Mouse (Mus musculus) neural tube, embryonic 15.5 days (tissue): ENCODE measurements around the gene Dpp9. TPM values are rescaled to one million over a fixed set of nuclear protein-coding genes. Genes with fewer than 3 reads are reported as not detected.
"Not testable (repeated sequence)": the region's sequence is repeated elsewhere in the genome, so short reads cannot be mapped to it uniquely, and the experiment has no call there.

Experiments used
- ATAC-seq: fragments of 200-750 bp; cut with Nextera tagmentation; 2 replicates; pipeline ENCODE4 v1.8.0; 2017; ENCODE audit warnings: mild to moderate bottlenecking, moderate TSS enrichment, moderate library complexity; ENCODE audit not compliant: low FRiP score
- H3K27ac ChIP-seq: fragments of 300-500 bp; sonication (generic); replicated peaks from 2 replicates; pipeline ENCODE4 v1.5.1; 2015; ENCODE audit warnings: mild to moderate bottlenecking, inconsistent platforms
- H3K27me3 ChIP-seq: fragments of 300-500 bp; sonication (generic); replicated peaks from 2 replicates; pipeline ENCODE4 v1.6.1; 2015; ENCODE audit warnings: inconsistent platforms
- H3K36me3 ChIP-seq: fragments of 300-500 bp; sonication (generic); 2 replicates; pipeline ENCODE4 v1.6.1; 2015; ENCODE audit warnings: inconsistent platforms
- H3K4me1 ChIP-seq: fragments of 300-500 bp; sonication (generic); 2 replicates; pipeline ENCODE4 v1.6.1; 2015; ENCODE audit warnings: inconsistent platforms
- H3K4me2 ChIP-seq: fragments of 300-500 bp; sonication (generic); 2 replicates; pipeline ENCODE4 v1.6.1; 2015; ENCODE audit warnings: inconsistent platforms, mild to moderate bottlenecking, moderate library complexity
- H3K4me3 ChIP-seq: fragments of 300-500 bp; sonication (generic); replicated peaks from 2 replicates; pipeline ENCODE4 v1.5.1; 2015; ENCODE audit warnings: mild to moderate bottlenecking, inconsistent platforms
- H3K9ac ChIP-seq: fragments of 300-500 bp; sonication (generic); replicated peaks from 2 replicates; pipeline ENCODE4 v1.6.1; 2015; ENCODE audit warnings: mild to moderate bottlenecking, inconsistent platforms
- H3K9me3 ChIP-seq: fragments of 300-500 bp; sonication (generic); replicated peaks from 2 replicates; pipeline ENCODE4 v1.6.1; 2016; ENCODE audit warnings: inconsistent platforms
- WGBS: fragments of 180-500 bp; shearing (Covaris S2); methylation state at CpG from one replicate; pipeline ENCODE4 v1.1.7; 2015; ENCODE audit warnings: mixed read lengths; 5-methylcytosine and 5-hydroxymethylcytosine counted together
- polyA plus RNA-seq: library from polyadenylated mRNA; unstranded; fragments of >200 nt; fragmentation: Nextera tagmentation; extraction: Ambion mirVana; gene quantifications from 2 replicates; pipeline ENCODE4 v1.2.1, GENCODE M21; 2015

The Dpp9 gene
- polyA plus RNA-seq = 22.4 and 27.2 TPM in 2 replicates

- ATAC-seq = peak; percentile 98
- WGBS = under 1% methylated on average over 66 of the region's 78 CpGs
- H3K4me2 ChIP-seq = peak within 1 kb of the TSS; percentile 74
- no peaks in the 10 kb centered on the region for H3K9me3 ChIP-seq
- H3K9ac ChIP-seq = peak within 1 kb of the TSS; percentile 80
- H3K36me3 ChIP-seq = no peaks in the 10 kb centered on the region
- H3K4me3 ChIP-seq = peak within 1 kb of the TSS; percentile 84
- peaks cover 49% of the 10 kb centered on the region for H3K4me1 ChIP-seq
- H3K27ac ChIP-seq = peak within 1 kb of the TSS; percentile 93
- no peaks in the 10 kb centered on the region for H3K27me3 ChIP-seq
Observed at GRCm38 (mm10) chr17:56218377-56219191, at the start of gene Dpp9. Gene Dpp9 (minus strand): TSS chr17:56218905.

GRCm38 (mm10) chr17:56266271-56266670 is 47.6 kb upstream of the Dpp9 start:
- H3K36me3 ChIP-seq = peaks cover 25% of the 10 kb centered on the region
- H3K9ac ChIP-seq = no peak overlapping the region
- H3K9me3 ChIP-seq = no peaks in the 10 kb centered on the region
- WGBS = 77% methylated on average over 3 of the region's 3 CpGs
- no peak overlapping the region for H3K4me3 ChIP-seq
- H3K27ac ChIP-seq = no peak overlapping the region
- peaks cover 43% of the 10 kb centered on the region for H3K4me1 ChIP-seq
- no peak overlapping the region for H3K4me2 ChIP-seq
- H3K27me3 ChIP-seq = no peaks in the 10 kb centered on the region
- no peak for ATAC-seq

GRCm38 (mm10) chr17:56265869-56266268 is 47.2 kb upstream of the Dpp9 start:
- H3K27me3 ChIP-seq = no peaks in the 10 kb centered on the region
- H3K36me3 ChIP-seq = peaks cover 28% of the 10 kb centered on the region
- H3K4me2 ChIP-seq = no peak overlapping the region
- no peak overlapping the region for H3K4me3 ChIP-seq
- H3K27ac ChIP-seq = no peak overlapping the region
- no peak for ATAC-seq
- no peaks in the 10 kb centered on the region for H3K9me3 ChIP-seq
- 88% methylated on average over 3 of the region's 3 CpGs for WGBS
- H3K9ac ChIP-seq = no peak overlapping the region
- H3K4me1 ChIP-seq = peaks cover 47% of the 10 kb centered on the region

GRCm38 (mm10) chr17:56265011-56265410 is 46.3 kb upstream of the Dpp9 start:
- Histone ChIP-seq H3K36me3 (peaks cover 32% of the 10 kb centered on the region), H3K9ac (no peak overlapping the region), H3K4me2 (no peak overlapping the region), H3K27me3 (no peaks in the 10 kb centered on the region), H3K9me3 (no peaks in the 10 kb centered on the region), H3K4me3 (no peak overlapping the region), H3K4me1 (peaks cover 55% of the 10 kb centered on the region), H3K27ac (no peak overlapping the region)
- 81% methylated on average over 4 of the region's 4 CpGs for WGBS
- no peak for ATAC-seq

DNA sequence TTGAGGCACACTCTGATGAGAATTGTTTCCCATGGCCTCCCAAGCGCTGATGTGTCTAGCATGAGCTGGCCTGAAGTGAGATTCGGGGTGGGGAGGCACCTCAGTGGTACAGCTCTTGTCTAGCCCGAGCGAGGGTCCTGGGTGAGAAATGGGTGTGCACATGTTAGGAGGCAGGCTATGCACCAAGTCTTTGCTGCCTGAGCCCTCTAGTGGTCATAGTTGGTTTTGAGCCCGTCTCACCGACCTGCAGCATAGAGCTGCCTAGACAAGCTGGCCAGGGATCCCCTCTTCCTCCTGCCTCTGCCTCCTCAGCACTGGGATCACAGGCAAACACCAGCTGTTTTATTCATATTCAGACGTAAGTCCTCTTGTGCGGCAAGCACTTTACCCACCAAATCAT is 45.3 kb upstream of the Dpp9 start:
- Histone ChIP-seq H3K36me3 (peaks cover 41% of the 10 kb centered on the region), H3K9me3 (no peaks in the 10 kb centered on the region), H3K4me2 (no peak overlapping the region), H3K9ac (no peak overlapping the region), H3K27ac (no peak overlapping the region), H3K4me1 (peaks cover 57% of the 10 kb centered on the region), H3K4me3 (no peak overlapping the region), H3K27me3 (no peaks in the 10 kb centered on the region)
- 22% methylated on average over 8 of the region's 8 CpGs for WGBS
- peak; percentile 76 for ATAC-seq

- Histone ChIP-seq H3K9me3 (no peaks in the 10 kb centered on the region), H3K27ac (no peak overlapping the region), H3K9ac (no peak overlapping the region), H3K4me1 (peaks cover 67% of the 10 kb centered on the region), H3K27me3 (no peaks in the 10 kb centered on the region), H3K4me3 (no peak overlapping the region), H3K4me2 (no peak overlapping the region), H3K36me3 (peaks cover 48% of the 10 kb centered on the region)
- ATAC-seq = no peak
- WGBS = 91% methylated on average over 3 of the region's 3 CpGs
Observed at GRCm38 (mm10) chr17:56262645-56263094, 44.0 kb upstream of the Dpp9 start.

- H3K27me3 ChIP-seq = no peaks in the 10 kb centered on the region
- H3K4me1 ChIP-seq = peaks cover 72% of the 10 kb centered on the region
- no peak overlapping the region for H3K4me3 ChIP-seq
- 73% methylated on average over 3 of the region's 3 CpGs for WGBS
- no peak overlapping the region for H3K27ac ChIP-seq
- H3K9me3 ChIP-seq = no peaks in the 10 kb centered on the region
- no peak overlapping the region; the same call in 1 of the 2 replicates for H3K9ac ChIP-seq
- no peak for ATAC-seq
- H3K4me2 ChIP-seq = peak overlapping the region; percentile 15; the same call in 1 of the 2 replicates
- H3K36me3 ChIP-seq = peaks cover 48% of the 10 kb centered on the region
Observed at GRCm38 (mm10) chr17:56261166-56261565, 42.5 kb upstream of the Dpp9 start.

DNA sequence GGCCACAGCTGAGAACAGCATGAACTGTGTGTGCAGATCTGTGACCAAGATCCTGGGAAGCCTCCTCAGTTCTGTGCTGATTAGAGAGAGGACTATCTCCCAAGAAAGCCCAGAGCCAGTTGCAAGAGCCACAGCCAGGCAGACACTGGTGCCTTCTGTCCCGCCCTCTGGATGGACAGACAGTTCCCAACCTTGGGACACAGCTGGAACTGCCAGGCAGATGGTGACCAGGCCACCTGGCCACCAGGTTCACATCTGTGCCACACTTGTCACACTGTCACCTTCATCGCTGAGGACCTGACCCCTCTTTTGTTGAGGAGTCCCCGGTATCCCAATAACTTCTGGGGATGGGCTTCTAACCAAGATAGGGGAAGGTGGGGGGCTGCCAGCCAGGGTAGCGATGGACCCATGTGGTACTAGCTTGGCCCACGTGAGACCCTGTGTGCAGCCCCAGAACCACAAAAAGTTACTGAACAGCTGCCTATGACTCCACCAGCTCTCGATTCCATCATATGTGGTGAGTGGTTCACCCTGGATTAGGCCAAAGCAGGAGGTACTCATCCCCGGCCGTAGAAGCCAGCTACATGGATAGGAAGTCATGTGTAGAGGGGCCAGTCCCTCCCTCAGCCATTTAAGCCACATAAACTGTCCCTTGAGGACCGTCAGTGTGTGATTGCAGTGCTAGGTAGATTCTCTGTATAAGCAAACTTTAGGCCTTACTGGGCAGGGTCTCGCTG is 40.8 kb upstream of the Dpp9 start:
- 87% methylated on average over 10 of the region's 10 CpGs for WGBS
- Histone ChIP-seq H3K36me3 (peaks cover 44% of the 10 kb centered on the region), H3K4me3 (no peak overlapping the region)

GRCm38 (mm10) chr17:56258812-56259211 is 40.1 kb upstream of the Dpp9 start:
- H3K4me3 ChIP-seq, ATAC-seq, H3K27ac ChIP-seq, H3K27me3 ChIP-seq, H3K9me3 ChIP-seq: not testable (repeated sequence)
- H3K9ac ChIP-seq = peak overlapping the region; percentile 10; the same call in 1 of the 2 replicates
- WGBS = 77% methylated on average over 2 of the region's 2 CpGs
- peak overlapping the region; percentile 92 for H3K4me2 ChIP-seq
- peaks cover 44% of the 10 kb centered on the region for H3K36me3 ChIP-seq
- H3K4me1 ChIP-seq = peaks cover 74% of the 10 kb centered on the region

More for the DNA sequence above, 40.8 kb upstream of the Dpp9 start:
- no peak overlapping the region for H3K27ac ChIP-seq
- H3K4me1 ChIP-seq = peaks cover 78% of the 10 kb centered on the region
- peak overlapping the region; percentile 10; the same call in 1 of the 2 replicates for H3K9ac ChIP-seq
- H3K4me2 ChIP-seq = peak overlapping the region; percentile 92
- H3K9me3 ChIP-seq = no peaks in the 10 kb centered on the region
- H3K27me3 ChIP-seq = no peaks in the 10 kb centered on the region
- ATAC-seq = no peak

DNA sequence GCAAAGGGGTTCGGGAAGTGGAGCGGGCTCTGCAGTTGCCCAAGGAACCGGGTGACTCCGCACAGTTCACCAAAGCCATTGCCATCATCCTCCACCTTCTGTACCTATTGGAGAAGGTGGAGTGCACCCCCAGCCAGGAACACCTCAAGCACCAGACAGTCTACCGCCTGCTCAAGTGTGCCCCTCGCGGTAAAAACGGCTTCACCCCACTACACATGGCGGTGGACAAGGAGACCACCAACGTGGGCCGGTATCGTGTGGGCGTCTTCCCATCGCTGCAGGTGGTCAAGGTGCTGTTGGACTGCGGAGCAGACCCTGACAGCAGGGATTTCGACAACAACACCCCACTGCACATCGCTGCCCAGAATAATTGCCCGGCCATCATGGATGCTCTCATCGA is 39.6 kb upstream of the Dpp9 start:
- H3K27ac ChIP-seq, H3K27me3 ChIP-seq, ATAC-seq, H3K9ac ChIP-seq, H3K9me3 ChIP-seq: not testable (repeated sequence)
- peak overlapping the region; percentile 92 for H3K4me2 ChIP-seq
- H3K4me1 ChIP-seq = peaks cover 73% of the 10 kb centered on the region
- H3K4me3 ChIP-seq = peak overlapping the region; percentile 65; the same call in 1 of the 2 replicates
- WGBS = 96% methylated on average over 19 of the region's 19 CpGs
- H3K36me3 ChIP-seq = peaks cover 44% of the 10 kb centered on the region

- Histone ChIP-seq H3K4me1 (peaks cover 63% of the 10 kb centered on the region), H3K27ac (peak overlapping the region; percentile 88), H3K4me2 (peak overlapping the region; percentile 92), H3K27me3 (no peaks in the 10 kb centered on the region), H3K36me3 (peaks cover 34% of the 10 kb centered on the region), H3K9me3 (no peaks in the 10 kb centered on the region), H3K9ac (peak overlapping the region; percentile 62), H3K4me3 (peak overlapping the region; percentile 65)
- 0 out of 2 replicates have a peak, but pooled peaks have one; percentile 1 for ATAC-seq
- WGBS = 12% methylated on average over 54 of the region's 58 CpGs
Observed at GRCm38 (mm10) chr17:56257181-56257894, 38.6 kb upstream of the Dpp9 start.
